Mouse (Mus musculus) liver, adult 2 months (tissue): ENCODE measurements at regions not wholly inside any gene's neighbourhood (a gene's known extent, or its start where the extent isn't known, plus 50 kb on each side); places are given as distances from the start of the nearest gene placed in this dataset.

Experiments
- DNase-seq: peaks from one replicate; pipeline ENCODE4 v3.0.0-alpha.2; 2011; ENCODE audit warnings: low read depth, low spot score; ENCODE audit errors: extremely low read depth
- H3K27ac ChIP-seq: fragments of 200-500 bp; replicated peaks from 2 replicates; pipeline ENCODE4 v1.5.1; 2012; ENCODE audit warnings: low read depth, mild to moderate bottlenecking, control low read depth, inconsistent platforms, low read length; ENCODE audit not compliant: insufficient read depth
- H3K27me3 ChIP-seq: fragments of 200-500 bp; 2 replicates; pipeline ENCODE4 v1.6.1; 2012; ENCODE audit warnings: mild to moderate bottlenecking, moderate library complexity, low read length, inconsistent platforms; ENCODE audit not compliant: control insufficient read depth, insufficient read depth
- H3K36me3 ChIP-seq: fragments of 200-500 bp; 2 replicates; pipeline ENCODE4 v1.6.1; 2012; ENCODE audit warnings: low read length, inconsistent platforms; ENCODE audit not compliant: control insufficient read depth, insufficient read depth
- H3K4me1 ChIP-seq: fragments of 200-500 bp; 2 replicates; pipeline ENCODE4 v1.6.1; 2011; ENCODE audit warnings: low read length; ENCODE audit not compliant: control insufficient read depth, insufficient read depth
- H3K4me3 ChIP-seq: fragments of 200-500 bp; 2 replicates; pipeline ENCODE4 v1.5.1; 2011; ENCODE audit warnings: low read depth, mild to moderate bottlenecking, control low read depth, low read length, moderate library complexity; ENCODE audit not compliant: insufficient read depth
- H3K79me2 ChIP-seq: fragments of 200-500 bp; 2 replicates; pipeline ENCODE4 v1.6.1; 2012; ENCODE audit warnings: inconsistent platforms, mild to moderate bottlenecking, low read length, moderate library complexity; ENCODE audit not compliant: control insufficient read depth, insufficient read depth
- H3K9ac ChIP-seq: fragments of 200-500 bp; 2 replicates; pipeline ENCODE4 v1.6.1; 2012; ENCODE audit warnings: low read depth, mild to moderate bottlenecking, control low read depth, inconsistent platforms, low read length
- CTCF ChIP-seq: fragments of 200-500 bp; IDR thresholded peaks from 2 replicates; pipeline ENCODE4 v1.5.1; 2011; ENCODE audit warnings: low read depth, low read length, control low read depth
- POLR2A ChIP-seq: fragments of 200-500 bp; IDR thresholded peaks from 2 replicates; pipeline ENCODE4 v1.6.1; 2011; ENCODE audit warnings: low read length, control low read depth; ENCODE audit not compliant: insufficient read depth; ENCODE audit errors: extremely low read depth
- WGBS: fragments of 180-500 bp; shearing (Covaris S2); methylation state at CpG from one replicate; pipeline ENCODE4 v1.1.7; 2018; 5-methylcytosine and 5-hydroxymethylcytosine counted together

DNA sequence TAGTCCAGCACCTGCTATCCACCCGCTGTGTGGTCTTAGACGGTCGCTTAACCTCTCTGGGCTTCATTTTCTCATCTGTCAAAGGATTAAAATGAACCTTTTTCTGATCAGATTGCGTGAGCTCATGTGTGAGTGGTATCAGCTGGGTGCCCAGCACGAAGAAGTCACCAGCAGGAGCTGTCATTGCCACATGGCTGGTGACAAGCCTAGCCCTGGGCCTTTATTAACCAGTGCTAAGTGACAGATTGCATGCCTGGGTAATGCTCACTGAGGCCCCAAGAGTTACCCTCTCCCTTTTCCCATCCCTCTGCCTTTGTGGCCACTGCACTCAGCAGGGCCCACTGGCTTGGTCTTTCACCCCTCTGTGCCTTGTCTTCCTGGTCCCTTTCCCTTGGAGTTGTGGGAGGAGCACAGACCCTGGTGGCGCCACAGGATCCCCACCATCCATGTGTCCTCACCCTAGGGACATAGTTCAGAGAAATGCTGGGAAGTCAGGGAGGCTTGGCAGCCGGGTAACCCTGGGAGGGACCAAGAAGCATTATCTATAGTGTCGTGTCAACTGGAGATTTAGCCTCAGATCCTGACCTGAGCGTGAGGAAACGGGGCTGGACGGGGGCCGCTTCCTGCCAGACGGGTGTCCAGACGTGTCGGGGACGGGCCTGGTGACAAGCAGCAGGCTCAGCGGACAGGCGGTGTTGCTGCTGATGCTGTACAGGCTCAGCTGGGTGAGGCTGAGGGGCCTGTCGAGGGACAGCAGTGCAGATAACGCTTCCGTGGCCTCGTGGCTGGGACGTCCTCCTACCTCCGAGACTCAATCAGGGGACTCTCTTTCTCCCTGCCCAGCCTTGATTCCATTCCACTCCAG is 132.6 kb upstream of the Gsc start:
- DNase-seq, result no peak
- 57% methylated on average over 24 of the region's 24 CpGs for WGBS
- H3K79me2 ChIP-seq, result no peaks in the 10 kb centered on the region
- H3K27me3 ChIP-seq, result no peaks in the 10 kb centered on the region
- no peak overlapping the region for H3K27ac ChIP-seq
- no peak overlapping the region for H3K4me3 ChIP-seq
- TF ChIP-seq CTCF (no peak), POLR2A (no peak)
- no peaks in the 10 kb centered on the region for H3K4me1 ChIP-seq
- no peaks in the 10 kb centered on the region for H3K36me3 ChIP-seq
- no peak overlapping the region for H3K9ac ChIP-seq

- no peaks in the 10 kb centered on the region for H3K36me3 ChIP-seq
- no peaks in the 10 kb centered on the region for H3K27me3 ChIP-seq
- H3K9ac ChIP-seq, result no peak overlapping the region
- no peak for TF ChIP-seq CTCF
- no peak for TF ChIP-seq POLR2A
- no peaks in the 10 kb centered on the region for H3K4me1 ChIP-seq
- no peak overlapping the region for H3K4me3 ChIP-seq
- H3K79me2 ChIP-seq, result no peaks in the 10 kb centered on the region
- H3K27ac ChIP-seq, result no peak overlapping the region
- WGBS, result 69% methylated on average over 2 of the region's 2 CpGs
- no peak for DNase-seq
These were observed 124.9 kb upstream of the Gsc start for GRCm38 (mm10) chr12:104598056-104598455.

DNA sequence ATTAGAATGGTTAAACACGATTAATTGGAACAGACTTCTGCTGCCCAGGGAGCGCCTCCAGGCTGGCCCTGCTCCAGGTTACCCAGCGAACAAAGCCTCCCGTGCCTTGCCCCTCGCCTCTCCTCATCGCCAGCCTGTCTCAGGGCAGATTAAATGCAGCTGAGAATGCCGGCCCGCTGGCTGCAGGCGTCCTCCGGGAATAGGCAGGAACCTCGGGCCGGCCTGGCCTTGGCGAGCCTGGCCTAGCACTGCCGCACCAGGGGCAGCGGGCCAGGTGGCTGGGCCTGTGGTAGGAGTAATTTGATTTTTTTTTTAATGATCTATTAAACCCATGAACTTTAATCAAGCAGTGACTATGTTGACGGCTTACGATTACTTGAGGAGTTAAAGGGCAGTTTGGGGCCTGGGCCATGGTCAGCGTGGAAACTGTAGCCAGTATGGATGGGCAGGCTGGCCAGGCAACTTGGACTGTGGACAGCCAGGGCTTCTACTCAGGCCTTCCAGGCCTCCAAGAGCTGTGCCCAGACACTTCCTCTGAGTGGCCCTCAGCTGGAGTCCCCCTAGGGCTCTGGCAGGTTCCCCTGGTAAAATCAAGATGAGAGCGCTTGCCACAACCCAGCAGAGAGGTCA is 120.5 kb upstream of the Gsc start:
- 71% methylated on average over 19 of the region's 19 CpGs for WGBS
- Histone ChIP-seq H3K79me2 (no peaks in the 10 kb centered on the region), H3K36me3 (no peaks in the 10 kb centered on the region), H3K27me3 (no peaks in the 10 kb centered on the region), H3K4me1 (no peaks in the 10 kb centered on the region), H3K27ac (no peak overlapping the region), H3K9ac (no peak overlapping the region), H3K4me3 (no peak overlapping the region)
- DNase-seq, result no peak
- TF ChIP-seq CTCF (no peak), POLR2A (no peak)

GRCm38 (mm10) chr12:104592791-104593525 is 119.8 kb upstream of the Gsc start:
- Histone ChIP-seq H3K4me3 (no peak overlapping the region), H3K9ac (no peak overlapping the region), H3K4me1 (no peaks in the 10 kb centered on the region), H3K27me3 (no peaks in the 10 kb centered on the region), H3K27ac (no peak overlapping the region), H3K79me2 (no peaks in the 10 kb centered on the region), H3K36me3 (no peaks in the 10 kb centered on the region)
- TF ChIP-seq POLR2A (no peak), CTCF (no peak)
- WGBS, result 80% methylated on average over 21 of the region's 21 CpGs
- DNase-seq, result no peak

GRCm38 (mm10) chr12:104591571-104591970 is 118.4 kb upstream of the Gsc start:
- TF ChIP-seq POLR2A, result no peak
- no peak for TF ChIP-seq CTCF
- Histone ChIP-seq H3K4me3 (no peak overlapping the region), H3K79me2 (no peaks in the 10 kb centered on the region), H3K27ac (no peak overlapping the region), H3K9ac (no peak overlapping the region), H3K4me1 (no peaks in the 10 kb centered on the region), H3K36me3 (no peaks in the 10 kb centered on the region), H3K27me3 (no peaks in the 10 kb centered on the region)
- no peak for DNase-seq
- 84% methylated on average over 7 of the region's 7 CpGs for WGBS
